Mouse (Mus musculus): Measurements from ENCODE around the gene Gm9999. TPM values are rescaled to one million over a fixed set of nuclear protein-coding genes. Genes with fewer than 3 reads are reported as not detected.

Gene Gm9999
- polyA plus RNA-seq (2014; fragmentation: Illumina TruSeq; extraction: RNeasy Lipid Tissue Mini Kit (QIAGEN cat#74804); ENCODE audit: low read depth, low replicate concordance), result 45.0 TPM

DNA sequence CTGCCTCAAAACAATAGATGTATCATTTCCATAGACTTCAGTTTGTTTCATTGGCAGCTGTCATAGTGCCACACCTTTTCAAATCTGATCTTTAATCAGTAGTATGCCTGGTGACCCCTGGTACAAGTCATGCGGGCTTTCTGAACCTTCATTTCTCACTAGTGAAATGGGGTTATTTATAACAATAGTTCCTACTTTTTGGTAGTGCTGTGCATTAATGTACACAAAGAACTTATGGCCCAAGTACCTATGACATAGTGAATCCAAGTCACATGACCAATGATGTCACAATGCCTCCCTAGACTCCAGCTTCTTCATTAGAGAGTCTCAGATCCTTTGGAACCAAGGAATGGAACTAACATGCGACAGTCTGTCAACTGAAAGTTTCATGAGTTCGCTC lies at the start of gene Gm9999:
Gene Gm9999, plus strand, starts transcription at position 301 of the 400 bp plus-strand sequence.

DNA sequence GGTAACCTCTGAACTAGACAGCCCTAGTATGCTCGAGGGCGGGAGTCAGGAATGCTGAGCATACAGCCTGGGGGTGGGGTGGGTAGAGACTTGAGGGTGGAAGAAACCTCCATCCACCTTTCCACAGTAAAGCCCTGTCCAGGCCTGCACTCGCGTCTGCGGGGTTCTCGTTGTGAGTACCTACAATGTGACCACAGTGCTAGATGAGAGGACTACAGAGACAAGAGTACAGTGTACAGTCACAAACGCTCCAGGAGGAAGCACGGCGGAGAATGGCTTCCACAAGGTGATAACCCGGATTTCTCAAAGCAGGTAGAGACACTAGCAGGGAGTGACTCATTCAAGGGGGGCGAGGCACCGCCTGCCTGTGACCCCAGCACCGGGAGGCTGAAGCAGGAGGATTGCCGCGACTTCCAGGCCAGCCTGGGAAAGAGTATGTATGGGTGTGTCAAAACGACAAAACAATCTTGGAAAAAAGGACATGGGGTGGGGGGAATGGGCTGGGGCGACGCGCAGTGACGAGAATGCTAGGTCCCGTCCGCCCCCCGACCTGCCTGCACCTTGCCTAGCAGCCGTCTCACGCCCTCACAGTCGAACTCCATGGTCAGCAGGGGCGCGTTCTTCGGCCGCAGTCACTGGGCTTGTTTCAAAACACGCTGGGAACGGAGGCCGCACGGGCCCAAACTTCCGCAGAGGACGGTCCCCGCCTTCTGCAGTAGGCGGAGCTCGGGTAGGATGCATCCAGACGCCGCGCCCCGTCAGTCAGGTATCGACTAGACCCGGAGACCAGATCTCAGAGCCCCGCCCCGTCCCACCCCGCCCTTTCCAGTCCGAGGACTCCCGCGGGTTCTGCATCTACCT lies 25.3 kb upstream of the Gm9999 start, which contains the start of gene Uevld:
Gene Uevld, minus strand, starts transcription at position 697 of the 861 bp plus-strand sequence.

DNA sequence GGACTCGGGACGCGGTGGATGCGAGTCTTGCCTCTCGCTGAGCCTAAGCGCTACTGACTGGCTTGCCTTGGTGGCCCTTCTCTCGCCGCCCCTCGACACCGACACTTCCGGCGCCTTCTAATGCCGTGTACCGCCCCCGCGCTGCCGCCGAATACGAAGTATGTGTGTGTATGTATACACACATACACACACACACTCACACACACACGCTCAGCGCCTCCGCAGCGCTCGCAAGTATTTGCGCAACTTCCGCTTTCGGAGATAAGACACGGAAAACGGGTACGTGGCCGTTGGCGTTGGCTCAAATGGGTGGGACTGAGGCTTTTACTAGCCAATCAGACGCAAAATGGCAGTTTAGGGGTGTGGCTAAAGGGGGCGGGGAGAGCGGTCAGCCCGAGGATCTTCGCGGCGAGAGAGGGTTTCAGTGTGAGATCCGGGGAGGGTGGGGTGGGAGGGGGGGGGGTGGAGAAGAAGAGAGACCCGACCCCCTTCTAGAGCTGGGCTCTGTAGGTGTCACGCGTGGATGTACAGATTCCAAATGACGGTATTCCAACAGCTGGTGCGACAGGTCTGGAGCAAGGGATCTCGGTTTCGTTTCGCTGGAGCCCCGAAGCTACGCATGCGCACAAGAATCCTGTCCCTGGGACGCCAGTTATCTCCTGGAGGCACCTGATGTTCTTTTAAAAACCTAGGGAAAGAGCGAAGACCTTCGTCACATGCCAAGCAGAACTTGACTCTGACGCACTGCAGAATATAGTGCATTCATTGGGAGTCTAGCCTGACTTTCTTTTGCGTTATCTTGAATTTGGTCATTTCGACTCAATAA lies 25.0 kb downstream of the Gm9999 start, which contains the start of gene Spty2d1:
Gene Spty2d1, minus strand, starts transcription at position 244 of the 826 bp plus-strand sequence.

Other genes with a start within 250 kb of the Gm9999 start
- 0.63 TPM for gene Saa1, start 240.6 kb upstream of the Gm9999 start, polyA plus RNA-seq (2014; fragmentation: Illumina TruSeq; extraction: RNeasy Lipid Tissue Mini Kit (QIAGEN cat#74804); ENCODE audit: low read depth, low replicate concordance)
- gene Saa2, start 231.8 kb upstream of the Gm9999 start, polyA plus RNA-seq (2014; fragmentation: Illumina TruSeq; extraction: RNeasy Lipid Tissue Mini Kit (QIAGEN cat#74804); ENCODE audit: low read depth, low replicate concordance), result not detected
- gene Hps5, start 187.5 kb upstream of the Gm9999 start, polyA plus RNA-seq (2014; fragmentation: Illumina TruSeq; extraction: RNeasy Lipid Tissue Mini Kit (QIAGEN cat#74804); ENCODE audit: low read depth, low replicate concordance), result 26.3 TPM
- 25.4 TPM for gene Gtf2h1, start 187.5 kb upstream of the Gm9999 start, polyA plus RNA-seq (2014; fragmentation: Illumina TruSeq; extraction: RNeasy Lipid Tissue Mini Kit (QIAGEN cat#74804); ENCODE audit: low read depth, low replicate concordance)
- gene Ldha, start 142.1 kb upstream of the Gm9999 start, polyA plus RNA-seq (2014; fragmentation: Illumina TruSeq; extraction: RNeasy Lipid Tissue Mini Kit (QIAGEN cat#74804); ENCODE audit: low read depth, low replicate concordance), result 398 TPM
- gene Ldhc, start 122.4 kb upstream of the Gm9999 start, polyA plus RNA-seq (2014; fragmentation: Illumina TruSeq; extraction: RNeasy Lipid Tissue Mini Kit (QIAGEN cat#74804); ENCODE audit: low read depth, low replicate concordance), result 73.9 TPM
- 89.0 TPM for gene Tsg101, start 63.6 kb upstream of the Gm9999 start, polyA plus RNA-seq (2014; fragmentation: Illumina TruSeq; extraction: RNeasy Lipid Tissue Mini Kit (QIAGEN cat#74804); ENCODE audit: low read depth, low replicate concordance)
- gene Uevld, start 25.1 kb upstream of the Gm9999 start, polyA plus RNA-seq (2014; fragmentation: Illumina TruSeq; extraction: RNeasy Lipid Tissue Mini Kit (QIAGEN cat#74804); ENCODE audit: low read depth, low replicate concordance), result 15.0 TPM
- 20.6 TPM for gene Spty2d1, start 24.8 kb downstream of the Gm9999 start, polyA plus RNA-seq (2014; fragmentation: Illumina TruSeq; extraction: RNeasy Lipid Tissue Mini Kit (QIAGEN cat#74804); ENCODE audit: low read depth, low replicate concordance)
- 18.6 TPM for gene Tmem86a, start 67.0 kb downstream of the Gm9999 start, polyA plus RNA-seq (2014; fragmentation: Illumina TruSeq; extraction: RNeasy Lipid Tissue Mini Kit (QIAGEN cat#74804); ENCODE audit: low read depth, low replicate concordance)
- 51.8 TPM for gene Ptpn5, start 150.1 kb downstream of the Gm9999 start, polyA plus RNA-seq (2014; fragmentation: Illumina TruSeq; extraction: RNeasy Lipid Tissue Mini Kit (QIAGEN cat#74804); ENCODE audit: low read depth, low replicate concordance)
- not detected for gene Mrgpra6, start 221.3 kb downstream of the Gm9999 start, polyA plus RNA-seq (2014; fragmentation: Illumina TruSeq; extraction: RNeasy Lipid Tissue Mini Kit (QIAGEN cat#74804); ENCODE audit: low read depth, low replicate concordance)

Measured in adipose tissue, adult 10 weeks (tissue).